Mouse (Mus musculus): Measurements from ENCODE around the gene Slc10a1. TPM values are rescaled to one million over a fixed set of nuclear protein-coding genes. Genes with fewer than 3 reads are reported as not detected.
A peak's percentile ranks its signal among the peaks of the same experiment; 100 is the strongest.

Slc10a1 gene
- 0.55 and 0.83 TPM in 2 replicates for polyA plus RNA-seq (2016; fragmentation: Nextera tagmentation; extraction: Ambion mirVana)

- Histone ChIP-seq H3K27me3 (no peaks in the 10 kb centered on the region), H3K4me2 (replicated peaks) (no peak within 1 kb of the TSS), H3K27ac (replicated peaks) (no peak within 1 kb of the TSS), H3K9ac (replicated peaks) (no peak within 1 kb of the TSS), H3K9me3 (no peaks in the 10 kb centered on the region), H3K4me1 (no peaks in the 10 kb centered on the region), H3K4me3 (no peak within 1 kb of the TSS), H3K36me3 (no peaks in the 10 kb centered on the region)
- WGBS = 92% methylated on average over 5 of the region's 5 CpGs
- no peak for ATAC-seq (ENCODE audit: low FRiP score, low read depth)
Observed at GRCm38 (mm10) chr12:80968605-80969004, at the start of gene Slc10a1. TSS of gene Slc10a1 (minus strand) at chr12:80968705.

- no peak for ATAC-seq (ENCODE audit: low FRiP score, low read depth)
Observed at GRCm38 (mm10) chr12:81017624-81018023, 49.1 kb upstream of the Slc10a1 start.

GRCm38 (mm10) chr12:81013496-81013895, 45.0 kb upstream of the Slc10a1 start:
- Histone ChIP-seq H3K9me3 (no peaks in the 10 kb centered on the region), H3K4me3 (no peak overlapping the region), H3K4me1 (peaks cover 17% of the 10 kb centered on the region), H3K27ac (replicated peaks) (no peak overlapping the region), H3K9ac (replicated peaks) (no peak overlapping the region), H3K36me3 (no peaks in the 10 kb centered on the region), H3K4me2 (replicated peaks) (no peak overlapping the region), H3K27me3 (no peaks in the 10 kb centered on the region)
- ATAC-seq (ENCODE audit: low FRiP score, low read depth) = no peak
- 80% methylated on average over 11 of the region's 11 CpGs for WGBS

More at GRCm38 (mm10) chr12:81017624-81018023, 49.1 kb upstream of the Slc10a1 start:
- 92% methylated on average over 12 of the region's 12 CpGs for WGBS
- H3K27me3 ChIP-seq = 0 out of 2 replicates have a peak, but pooled peaks cover 3% of the 10 kb centered on the region
- H3K27ac ChIP-seq (replicated peaks) = no peak overlapping the region
- H3K36me3 ChIP-seq = no peaks in the 10 kb centered on the region
- no peaks in the 10 kb centered on the region for H3K4me1 ChIP-seq
- no peak overlapping the region for H3K4me3 ChIP-seq
- H3K9me3 ChIP-seq = no peaks in the 10 kb centered on the region
- H3K4me2 ChIP-seq (replicated peaks) = no peak overlapping the region
- H3K9ac ChIP-seq (replicated peaks) = no peak overlapping the region

DNA sequence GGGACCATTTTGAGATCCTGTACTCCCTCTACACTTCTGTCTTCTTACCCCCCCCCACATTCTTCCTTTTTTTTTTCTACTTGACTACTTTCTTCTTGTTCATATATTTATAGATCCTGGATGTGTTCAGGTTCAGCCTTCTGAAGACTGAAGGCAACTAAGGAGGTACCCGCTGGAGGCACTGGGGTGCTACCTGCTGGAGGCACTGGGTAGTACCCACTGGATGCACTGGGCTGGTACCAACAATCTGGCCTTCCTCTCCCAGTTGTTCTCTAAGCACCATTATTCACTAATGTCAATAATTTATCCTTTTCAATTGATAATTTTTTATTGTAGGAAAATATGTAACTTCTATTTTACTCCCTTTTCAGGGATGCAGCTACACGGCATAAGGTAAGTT, 43.5 kb upstream of the Slc10a1 start:
- no peak overlapping the region for H3K9ac ChIP-seq (replicated peaks)
- H3K27me3 ChIP-seq = no peaks in the 10 kb centered on the region
- H3K4me1 ChIP-seq = peaks cover 17% of the 10 kb centered on the region
- 86% methylated on average over 2 of the region's 2 CpGs for WGBS
- no peaks in the 10 kb centered on the region for H3K9me3 ChIP-seq
- H3K36me3 ChIP-seq = no peaks in the 10 kb centered on the region
- no peak overlapping the region for H3K27ac ChIP-seq (replicated peaks)
- no peak overlapping the region for H3K4me2 ChIP-seq (replicated peaks)
- no peak for ATAC-seq (ENCODE audit: low FRiP score, low read depth)
- no peak overlapping the region for H3K4me3 ChIP-seq

- no peaks in the 10 kb centered on the region for H3K9me3 ChIP-seq
- H3K4me1 ChIP-seq = peaks cover 17% of the 10 kb centered on the region
- no peak overlapping the region; the same call in 1 of the 2 replicates for H3K9ac ChIP-seq (replicated peaks)
- H3K4me3 ChIP-seq = no peak overlapping the region
- H3K27ac ChIP-seq (replicated peaks) = 0 out of 2 replicates have a peak overlapping the region, but pooled peaks have one; percentile 66
- 0% methylated on average over 3 of the region's 3 CpGs for WGBS
- no peaks in the 10 kb centered on the region for H3K27me3 ChIP-seq
- H3K36me3 ChIP-seq = no peaks in the 10 kb centered on the region
- ATAC-seq (ENCODE audit: low FRiP score, low read depth) = peak; percentile 91
- peak overlapping the region; percentile 27 for H3K4me2 ChIP-seq (replicated peaks)
Observed at GRCm38 (mm10) chr12:81009813-81010212, 41.3 kb upstream of the Slc10a1 start.

DNA sequence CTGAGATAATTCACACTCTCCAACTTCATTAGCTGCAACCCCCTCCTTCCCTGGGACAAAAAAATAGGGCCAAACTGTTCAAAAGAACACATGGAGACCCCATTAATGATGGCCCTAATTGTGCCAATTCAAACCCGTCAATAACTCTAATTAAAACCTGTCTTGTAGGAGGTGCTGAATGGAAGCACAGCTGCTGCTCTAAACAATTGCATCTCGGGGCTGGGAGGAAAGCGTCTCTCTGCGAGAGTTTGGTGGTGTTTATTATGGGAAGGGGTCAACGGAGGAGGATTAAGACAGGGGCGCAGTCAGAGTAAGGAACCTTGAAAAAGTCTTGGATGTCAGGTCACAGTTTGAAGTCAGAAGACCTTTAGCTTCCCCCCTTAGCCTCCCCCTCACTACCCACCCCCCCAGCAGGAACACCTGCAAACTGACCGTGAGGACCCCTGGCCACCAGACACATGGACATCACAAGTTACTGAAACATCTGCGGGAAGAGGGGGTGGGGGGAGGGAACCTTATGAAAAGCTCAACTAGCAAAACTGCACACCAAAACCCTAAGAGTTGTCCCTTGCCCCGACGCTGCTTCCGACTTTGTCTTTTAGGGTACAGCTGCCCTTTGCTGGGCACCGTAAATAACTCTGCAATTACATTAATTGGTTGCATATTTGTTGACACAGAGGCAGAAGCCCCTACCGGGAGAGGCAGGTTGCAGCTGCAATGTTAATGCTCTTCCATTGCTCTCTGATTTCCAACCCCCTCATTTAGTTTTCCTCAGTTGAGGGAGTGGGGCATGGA, 34.5 kb upstream of the Slc10a1 start:
- H3K4me2 ChIP-seq (replicated peaks) = no peak overlapping the region
- peaks cover 32% of the 10 kb centered on the region for H3K4me1 ChIP-seq
- no peak overlapping the region for H3K9ac ChIP-seq (replicated peaks)
- ATAC-seq (ENCODE audit: low FRiP score, low read depth) = no peak
- no peaks in the 10 kb centered on the region; the same call in 1 of the 2 replicates for H3K27me3 ChIP-seq
- H3K9me3 ChIP-seq = no peaks in the 10 kb centered on the region
- no peak overlapping the region for H3K27ac ChIP-seq (replicated peaks)
- 26% methylated on average over 13 of the region's 13 CpGs for whole genome bisulfite sequencing
- H3K36me3 ChIP-seq = no peaks in the 10 kb centered on the region
- H3K4me3 ChIP-seq = no peak overlapping the region

GRCm38 (mm10) chr12:81000924-81001323, 32.4 kb upstream of the Slc10a1 start:
- Histone ChIP-seq H3K9me3 (peaks cover 1% of the 10 kb centered on the region; the same call in 1 of the 2 replicates), H3K9ac (replicated peaks) (no peak overlapping the region), H3K36me3 (no peaks in the 10 kb centered on the region), H3K27me3 (no peaks in the 10 kb centered on the region; the same call in none of the 2 replicates), H3K4me3 (no peak overlapping the region), H3K4me1 (peaks cover 32% of the 10 kb centered on the region), H3K4me2 (replicated peaks) (no peak overlapping the region), H3K27ac (replicated peaks) (no peak overlapping the region)
- 85% methylated on average over 4 of the region's 4 CpGs for WGBS
- no peak for ATAC-seq (ENCODE audit: low FRiP score, low read depth)

DNA sequence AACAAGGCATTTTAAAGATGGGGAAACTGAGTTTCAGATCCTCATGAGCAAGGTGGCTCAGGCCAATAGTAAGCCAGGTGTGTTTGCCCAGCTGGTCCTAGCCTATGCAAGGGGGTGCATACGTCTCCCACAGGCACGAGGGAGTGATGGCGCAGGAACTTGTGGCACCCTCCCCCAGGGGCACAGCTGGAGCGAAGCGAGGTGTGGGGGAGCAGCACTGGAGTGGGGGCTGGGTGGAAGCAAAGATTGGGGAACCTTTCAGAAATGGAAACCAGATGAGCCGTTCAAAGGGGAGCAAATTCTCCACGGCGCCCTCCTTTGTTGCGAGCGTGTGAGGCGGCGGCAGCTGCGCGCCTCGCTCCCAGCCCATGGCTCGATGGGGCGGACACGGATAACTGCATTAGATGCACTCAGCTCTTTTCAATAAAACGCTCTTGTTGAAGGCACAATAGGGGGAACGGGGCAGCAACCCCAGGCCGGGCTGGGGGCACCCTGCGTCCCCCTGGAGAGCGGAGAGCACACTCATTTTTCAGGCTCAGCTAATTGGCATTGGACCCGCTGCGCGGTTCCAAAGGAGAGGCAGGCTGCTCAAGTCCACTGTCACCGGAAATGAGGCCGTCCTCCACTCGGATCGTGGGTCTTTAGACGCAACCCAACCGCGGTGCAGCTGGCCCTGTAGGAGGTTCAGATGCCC, 30.2 kb upstream of the Slc10a1 start:
- Histone ChIP-seq H3K36me3 (no peaks in the 10 kb centered on the region), H3K27me3 (no peaks in the 10 kb centered on the region; the same call in none of the 2 replicates), H3K9me3 (peaks cover 5% of the 10 kb centered on the region; the same call in 1 of the 2 replicates), H3K4me1 (peaks cover 32% of the 10 kb centered on the region), H3K9ac (replicated peaks) (peak overlapping the region; percentile 35; the same call in 1 of the 2 replicates), H3K27ac (replicated peaks) (peak overlapping the region; percentile 76), H3K4me3 (peak overlapping the region; percentile 26), H3K4me2 (replicated peaks) (peak overlapping the region; percentile 43)
- WGBS = 4% methylated on average over 33 of the region's 33 CpGs
- ATAC-seq (ENCODE audit: low FRiP score, low read depth) = peak; percentile 92

- no peak; the same call in 1 of the 2 replicates for ATAC-seq (ENCODE audit: low FRiP score, low read depth)
- Histone ChIP-seq H3K27me3 (no peaks in the 10 kb centered on the region; the same call in none of the 2 replicates), H3K4me1 (peaks cover 23% of the 10 kb centered on the region), H3K27ac (replicated peaks) (no peak overlapping the region), H3K36me3 (no peaks in the 10 kb centered on the region), H3K9me3 (peaks cover 5% of the 10 kb centered on the region; the same call in 1 of the 2 replicates), H3K9ac (replicated peaks) (no peak overlapping the region), H3K4me3 (no peak overlapping the region), H3K4me2 (replicated peaks) (no peak overlapping the region)
- WGBS = 76% methylated on average over 4 of the region's 4 CpGs
Observed at GRCm38 (mm10) chr12:80997652-80998051, 29.1 kb upstream of the Slc10a1 start.

DNA sequence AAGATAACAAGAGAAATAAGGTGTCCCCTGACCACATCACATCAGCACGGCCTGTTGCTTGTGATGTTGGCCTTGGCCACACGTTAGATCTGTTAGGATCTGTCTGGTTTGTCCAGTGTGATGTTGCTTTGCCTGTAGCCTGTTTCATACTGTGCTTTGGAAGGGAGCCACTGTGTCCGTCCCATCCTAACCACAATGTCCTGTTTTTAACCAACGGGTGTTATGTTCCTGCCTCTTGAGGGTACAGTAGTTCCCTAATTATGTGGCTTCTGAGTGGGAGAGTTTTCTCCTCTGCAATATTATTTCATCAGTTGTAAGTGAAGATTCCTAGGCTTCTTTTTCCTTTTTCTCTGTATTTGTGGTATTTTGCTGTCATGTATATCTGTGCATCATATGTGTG, 26.8 kb upstream of the Slc10a1 start:
- Histone ChIP-seq H3K9me3 (peaks cover 5% of the 10 kb centered on the region; the same call in 1 of the 2 replicates), H3K4me2 (replicated peaks) (no peak overlapping the region), H3K27me3 (no peaks in the 10 kb centered on the region; the same call in none of the 2 replicates), H3K9ac (replicated peaks) (no peak overlapping the region), H3K36me3 (no peaks in the 10 kb centered on the region), H3K4me3 (no peak overlapping the region), H3K27ac (replicated peaks) (no peak overlapping the region), H3K4me1 (peaks cover 23% of the 10 kb centered on the region)
- ATAC-seq (ENCODE audit: low FRiP score, low read depth) = no peak
- 94% methylated on average over 4 of the region's 4 CpGs for WGBS

- Histone ChIP-seq H3K27ac (replicated peaks) (no peak overlapping the region), H3K9ac (replicated peaks) (no peak overlapping the region), H3K4me1 (peaks cover 11% of the 10 kb centered on the region), H3K4me3 (no peak overlapping the region), H3K36me3 (no peaks in the 10 kb centered on the region), H3K9me3 (peaks cover 5% of the 10 kb centered on the region; the same call in 1 of the 2 replicates), H3K4me2 (replicated peaks) (no peak overlapping the region), H3K27me3 (no peaks in the 10 kb centered on the region; the same call in 1 of the 2 replicates)
- 87% methylated on average over 1 of the region's 1 CpGs for WGBS
- ATAC-seq (ENCODE audit: low FRiP score, low read depth) = no peak
Observed at GRCm38 (mm10) chr12:80993773-80994172, 25.3 kb upstream of the Slc10a1 start.

All from midbrain, embryonic 12.5 days (tissue).